Mouse (Mus musculus): Measurements from ENCODE around the gene Acot7. TPM values are rescaled to one million over a fixed set of nuclear protein-coding genes. Genes with fewer than 3 reads are reported as not detected.

The Acot7 gene
- polyA plus RNA-seq, 1 experiment: 118 TPM

DNA sequence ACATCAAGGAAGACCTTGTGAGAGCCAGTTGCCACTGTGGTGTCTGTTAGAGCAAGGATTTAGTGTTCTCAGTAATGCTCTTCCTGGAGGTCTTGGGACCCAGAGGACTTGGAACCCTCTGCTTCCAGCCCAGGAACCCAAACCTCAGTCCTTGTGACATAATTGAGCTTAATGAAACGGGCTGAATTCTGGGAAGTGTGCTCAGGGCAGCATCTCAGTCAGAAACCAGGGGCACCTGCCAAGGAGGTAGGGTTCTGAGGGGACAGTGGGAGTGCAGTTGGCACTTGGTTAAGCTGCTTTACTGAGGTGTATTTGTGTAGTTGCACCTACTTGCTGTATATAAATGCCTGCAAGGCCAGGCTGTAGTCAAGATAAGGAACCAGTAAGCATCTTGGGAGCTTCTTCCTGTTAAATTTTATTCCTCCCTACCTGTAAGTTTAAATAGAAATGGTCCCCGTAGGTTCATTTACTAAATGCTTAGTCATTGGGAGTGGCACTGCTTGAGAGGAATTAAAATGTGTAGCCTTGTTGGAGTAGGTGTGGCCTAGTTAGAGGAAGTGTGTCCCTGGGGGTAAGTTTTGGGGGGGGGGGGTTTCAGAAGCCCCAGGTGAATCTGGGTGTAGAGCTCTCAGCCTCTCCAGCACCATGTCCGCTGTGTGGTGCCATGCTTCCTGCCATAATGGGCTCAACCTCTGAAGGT is 16.7 kb downstream of the Acot7 start:
- 70% methylated on average over 3 of the region's 3 CpGs for WGBS

DNA sequence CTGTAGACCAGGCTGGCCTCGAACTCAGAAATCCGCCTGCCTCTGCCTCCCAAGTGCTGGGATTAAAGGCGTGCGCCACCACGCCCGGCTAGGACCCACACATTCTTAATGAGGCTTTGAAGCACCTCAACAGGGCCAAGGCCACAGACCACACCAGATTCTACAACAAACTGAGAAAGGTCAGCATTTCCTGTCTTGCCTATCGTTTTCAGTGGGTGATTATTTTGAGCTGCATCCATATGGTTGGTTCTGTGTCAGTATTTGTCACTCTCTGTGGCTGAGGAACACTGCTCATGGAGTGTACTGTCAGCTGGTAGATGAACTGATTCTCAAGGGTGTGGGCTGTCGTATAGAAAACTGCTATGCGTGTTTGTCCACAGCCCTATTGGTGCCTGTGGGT is 18.3 kb downstream of the Acot7 start:
- TF ChIP-seq CTCF (IDR thresholded peaks at IDR 0.05; ENCODE audit: insufficient read depth, low read length) (no peak), POLR2A (IDR thresholded peaks at IDR 0.05; ENCODE audit: borderline replicate concordance, extremely low read depth, low read depth, low read length) (no peak)
- no peak overlapping the region for H3K4me3 ChIP-seq (replicated peaks; ENCODE audit: extremely low read depth, low read depth, low read length)
- WGBS: 88% methylated on average over 9 of the region's 9 CpGs
- peaks cover 9% of the 10 kb centered on the region for H3K4me1 ChIP-seq (ENCODE audit: control insufficient read depth, insufficient read depth, low read length)
- no peak for DNase-seq

More for the DNA sequence above, 16.7 kb downstream of the Acot7 start:
- TF ChIP-seq POLR2A (IDR thresholded peaks at IDR 0.05; ENCODE audit: borderline replicate concordance, extremely low read depth, low read depth, low read length) (no peak), CTCF (IDR thresholded peaks at IDR 0.05; ENCODE audit: insufficient read depth, low read length) (no peak)
- no peak overlapping the region for H3K4me3 ChIP-seq (replicated peaks; ENCODE audit: extremely low read depth, low read depth, low read length)
- DNase-seq: no peak
- peaks cover 12% of the 10 kb centered on the region for H3K4me1 ChIP-seq (ENCODE audit: control insufficient read depth, insufficient read depth, low read length)

GRCm38 (mm10) chr4:152197545-152197944 is 19.6 kb downstream of the Acot7 start:
- no peak for DNase-seq
- Histone ChIP-seq H3K4me3 (replicated peaks; ENCODE audit: extremely low read depth, low read depth, low read length) (no peak overlapping the region), H3K4me1 (ENCODE audit: control insufficient read depth, insufficient read depth, low read length) (peaks cover 13% of the 10 kb centered on the region)
- no peak for TF ChIP-seq POLR2A (IDR thresholded peaks at IDR 0.05; ENCODE audit: borderline replicate concordance, extremely low read depth, low read depth, low read length)
- TF ChIP-seq CTCF (IDR thresholded peaks at IDR 0.05; ENCODE audit: insufficient read depth, low read length): no peak
- 65% methylated on average over 5 of the region's 5 CpGs for WGBS

DNA sequence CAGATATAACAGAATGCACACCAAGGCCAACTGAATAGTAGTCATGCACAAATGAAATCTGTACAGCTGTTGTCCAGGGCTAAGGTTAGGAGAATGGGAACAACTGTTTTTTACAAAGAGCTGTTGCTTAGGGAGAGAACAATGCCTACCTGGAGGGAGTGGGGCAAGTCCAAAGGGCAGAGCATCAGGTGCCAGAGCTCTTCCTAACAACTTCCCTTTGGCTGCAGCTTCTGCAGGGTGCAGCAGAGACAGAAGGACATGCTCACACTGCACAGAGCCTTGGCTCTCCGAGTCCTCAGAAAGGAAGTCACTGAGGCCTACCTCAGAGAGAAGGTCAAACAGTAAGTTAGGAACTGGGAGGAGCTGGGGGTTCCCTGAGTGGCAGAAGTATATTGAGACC is 21.7 kb downstream of the Acot7 start:
- peaks cover 8% of the 10 kb centered on the region for H3K4me1 ChIP-seq (ENCODE audit: control insufficient read depth, insufficient read depth, low read length)
- WGBS: 38% methylated on average over 1 of the region's 1 CpGs
- TF ChIP-seq POLR2A (IDR thresholded peaks at IDR 0.05; ENCODE audit: borderline replicate concordance, extremely low read depth, low read depth, low read length) (no peak), CTCF (IDR thresholded peaks at IDR 0.05; ENCODE audit: insufficient read depth, low read length) (no peak)

DNA sequence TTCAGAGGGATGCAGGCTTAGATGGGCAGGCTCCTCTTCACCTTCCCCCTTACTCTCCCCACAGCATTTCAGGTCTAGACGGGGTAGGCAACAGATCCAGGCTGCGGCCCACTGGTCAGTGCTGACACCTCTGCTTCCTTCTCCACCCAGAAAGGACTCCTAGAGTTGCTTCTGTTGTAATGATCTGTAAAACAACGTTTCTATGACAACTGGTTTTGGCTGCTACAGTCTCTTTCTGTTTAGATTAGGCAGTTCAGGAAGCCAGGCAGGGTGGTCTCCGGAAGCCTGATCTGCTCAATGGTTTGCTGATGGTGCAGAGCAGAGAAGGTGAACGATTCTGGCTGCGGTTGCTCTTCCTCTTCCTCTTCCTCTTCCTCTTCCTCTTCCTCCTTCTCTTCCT is 23.6 kb downstream of the Acot7 start:
- no peak overlapping the region for H3K4me3 ChIP-seq (replicated peaks; ENCODE audit: extremely low read depth, low read depth, low read length)
- TF ChIP-seq POLR2A (IDR thresholded peaks at IDR 0.05; ENCODE audit: borderline replicate concordance, extremely low read depth, low read depth, low read length): no peak
- TF ChIP-seq CTCF (IDR thresholded peaks at IDR 0.05; ENCODE audit: insufficient read depth, low read length): no peak
- WGBS: 22% methylated on average over 6 of the region's 6 CpGs
- no peak for DNase-seq
- peaks cover 8% of the 10 kb centered on the region for H3K4me1 ChIP-seq (ENCODE audit: control insufficient read depth, insufficient read depth, low read length)

More for the DNA sequence above, 21.7 kb downstream of the Acot7 start:
- no peak for DNase-seq
- H3K4me3 ChIP-seq (replicated peaks; ENCODE audit: extremely low read depth, low read depth, low read length): no peak overlapping the region

- Histone ChIP-seq H3K4me3 (replicated peaks; ENCODE audit: extremely low read depth, low read depth, low read length) (no peak overlapping the region), H3K4me1 (ENCODE audit: control insufficient read depth, insufficient read depth, low read length) (peaks cover 8% of the 10 kb centered on the region)
- WGBS: 100% methylated on average over 1 of the region's 1 CpGs
- TF ChIP-seq CTCF (IDR thresholded peaks at IDR 0.05; ENCODE audit: insufficient read depth, low read length) (no peak), POLR2A (IDR thresholded peaks at IDR 0.05; ENCODE audit: borderline replicate concordance, extremely low read depth, low read depth, low read length) (no peak)
- DNase-seq: no peak
These were observed 24.5 kb downstream of the Acot7 start for GRCm38 (mm10) chr4:152202418-152202817.

- Histone ChIP-seq H3K4me1 (ENCODE audit: control insufficient read depth, insufficient read depth, low read length) (peaks cover 8% of the 10 kb centered on the region), H3K4me3 (replicated peaks; ENCODE audit: extremely low read depth, low read depth, low read length) (no peak overlapping the region)
- no peak for DNase-seq
- no peak for TF ChIP-seq CTCF (IDR thresholded peaks at IDR 0.05; ENCODE audit: insufficient read depth, low read length)
- TF ChIP-seq POLR2A (IDR thresholded peaks at IDR 0.05; ENCODE audit: borderline replicate concordance, extremely low read depth, low read depth, low read length): no peak
- WGBS: 77% methylated on average over 3 of the region's 3 CpGs
These were observed 25.0 kb downstream of the Acot7 start for GRCm38 (mm10) chr4:152202905-152203304.

GRCm38 (mm10) chr4:152204663-152205062 is 26.7 kb downstream of the Acot7 start:
- WGBS: 75% methylated on average over 6 of the region's 6 CpGs
- no peak for DNase-seq
- Histone ChIP-seq H3K4me3 (replicated peaks; ENCODE audit: extremely low read depth, low read depth, low read length) (no peak overlapping the region), H3K4me1 (ENCODE audit: control insufficient read depth, insufficient read depth, low read length) (peaks cover 10% of the 10 kb centered on the region)
- TF ChIP-seq POLR2A (IDR thresholded peaks at IDR 0.05; ENCODE audit: borderline replicate concordance, extremely low read depth, low read depth, low read length) (no peak), CTCF (IDR thresholded peaks at IDR 0.05; ENCODE audit: insufficient read depth, low read length) (no peak)

DNA sequence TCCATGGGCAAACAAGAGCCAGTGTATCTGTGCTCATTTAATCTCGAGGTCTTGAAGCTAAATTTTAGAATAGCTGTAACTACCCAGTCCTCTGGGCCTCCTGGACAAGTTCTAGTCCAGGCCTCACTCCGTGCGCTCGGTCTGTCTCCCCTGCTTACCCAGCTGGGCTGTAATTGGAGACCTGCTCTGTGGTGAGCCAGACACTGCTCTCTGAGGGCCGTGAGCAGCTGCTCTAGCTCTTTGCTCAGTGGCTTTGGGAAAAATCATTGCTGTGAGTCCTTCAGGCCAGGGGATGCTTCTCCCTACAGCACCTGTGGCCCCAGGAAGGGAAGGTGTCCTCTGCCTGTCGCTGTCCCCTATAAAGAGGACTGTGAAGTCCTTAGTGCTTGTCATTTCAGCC is 28.3 kb downstream of the Acot7 start:
- H3K4me3 ChIP-seq (replicated peaks; ENCODE audit: extremely low read depth, low read depth, low read length): no peak overlapping the region
- H3K4me1 ChIP-seq (ENCODE audit: control insufficient read depth, insufficient read depth, low read length): peaks cover 7% of the 10 kb centered on the region
- no peak for DNase-seq
- TF ChIP-seq POLR2A (IDR thresholded peaks at IDR 0.05; ENCODE audit: borderline replicate concordance, extremely low read depth, low read depth, low read length): no peak
- no peak for TF ChIP-seq CTCF (IDR thresholded peaks at IDR 0.05; ENCODE audit: insufficient read depth, low read length)
- 75% methylated on average over 6 of the region's 6 CpGs for WGBS

DNA sequence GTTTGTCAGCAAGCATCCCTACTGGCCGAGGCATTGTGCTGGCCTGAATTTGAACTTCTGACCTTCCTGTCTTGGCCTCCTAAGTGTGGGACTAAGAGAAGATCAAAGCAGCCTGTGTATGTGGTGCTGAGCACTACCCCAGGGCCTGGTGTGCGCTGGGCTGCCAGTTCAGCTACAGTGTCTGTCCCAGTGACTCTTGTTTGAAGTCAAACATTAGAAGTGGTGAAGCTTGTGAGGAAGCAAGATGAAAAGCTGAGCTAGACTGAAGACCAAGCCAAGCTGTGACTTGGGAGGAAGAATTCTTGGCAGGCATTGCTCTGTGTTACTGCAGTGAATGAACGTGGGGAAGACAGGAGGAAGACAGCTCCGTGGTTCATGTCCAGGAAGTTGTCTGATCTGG is 31.7 kb downstream of the Acot7 start:
- Histone ChIP-seq H3K4me3 (replicated peaks; ENCODE audit: extremely low read depth, low read depth, low read length) (no peak overlapping the region), H3K4me1 (ENCODE audit: control insufficient read depth, insufficient read depth, low read length) (peaks cover 6% of the 10 kb centered on the region)
- TF ChIP-seq CTCF (IDR thresholded peaks at IDR 0.05; ENCODE audit: insufficient read depth, low read length): no peak
- DNase-seq: no peak
- 16% methylated on average over 4 of the region's 4 CpGs for WGBS

All from lung, adult 2 months (tissue).